In the genomic region with DNA sequence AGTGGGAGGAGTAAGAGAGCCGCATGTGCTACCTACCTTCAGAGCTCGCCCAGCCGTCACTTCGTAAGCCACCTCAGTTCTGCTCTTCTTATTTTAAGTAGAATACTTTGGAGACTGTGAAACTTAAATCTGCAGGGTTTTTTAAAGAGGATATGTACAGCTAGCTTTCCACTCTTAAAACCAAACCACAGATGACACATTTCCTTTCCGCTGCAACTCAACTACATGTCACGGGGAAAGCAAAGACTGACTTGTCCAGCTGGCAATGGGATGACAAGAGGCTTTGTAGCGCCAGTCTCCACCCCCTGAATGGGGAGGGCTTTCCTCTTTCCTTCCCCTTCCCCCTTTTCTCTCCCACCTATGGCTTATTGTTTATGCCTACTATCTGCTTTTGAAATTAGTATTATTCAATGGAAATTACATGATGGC, we compare ENCODE assay signal across 8 mouse cellular contexts. TPM values are rescaled to one million over a fixed set of nuclear protein-coding genes. Genes with fewer than 3 reads are reported as not detected.
DNase-seq lines count a peak whose midpoint lies in the region; ATAC-seq and TF ChIP-seq lines count a peak whose summit lies in the region.

A gene (minus strand): TSS at position 257 of the 429 bp plus-strand sequence.
A gene (minus strand): TSS at position 277 of the 429 bp plus-strand sequence.

- H3K9ac ChIP-seq in heart, adult 2 months (ENCODE audit: low read depth, low read length): no peak within 1 kb of the TSS
- H3K9ac ChIP-seq in heart, embryonic 12.5 days: no peak within 1 kb of the TSS
- H3K9ac ChIP-seq in kidney, embryonic 14.5 days (ENCODE audit: low read depth, low read length): no peak within 1 kb of the TSS
- no peak within 1 kb of the TSS for H3K9ac ChIP-seq in midbrain, embryonic 15.5 days

- peak within 1 kb of the TSS; percentile 38 for H3K27ac ChIP-seq in heart, adult 2 months
- no peak within 1 kb of the TSS for H3K27ac ChIP-seq in heart, embryonic 12.5 days (ENCODE audit: poor library complexity, severe bottlenecking)
- peak within 1 kb of the TSS; percentile 81 for H3K27ac ChIP-seq in bone marrow, adult 2 months (ENCODE audit: control insufficient read depth, insufficient read depth, low read depth, low read length, poor library complexity)
- peak within 1 kb of the TSS; percentile 82 for H3K27ac ChIP-seq in left cerebral cortex, adult 2 months
- H3K27ac ChIP-seq in kidney, embryonic 14.5 days (ENCODE audit: low read depth, low read length): no peak within 1 kb of the TSS
- H3K27ac ChIP-seq in midbrain, embryonic 15.5 days: no peak within 1 kb of the TSS

- peak; percentile 32 to 65 for DNase-seq in heart, adult 2 months
- DNase-seq in left cerebral cortex, adult 2 months (ENCODE audit: extremely low spot score in 1 of 2, low spot score in 2 of 2): no peak
- DNase-seq in right cerebral cortex, postnatal 14 days: no peak

- intact Hi-C loops in heart, adult 2 months (cut with DNase I): no loop called here
- intact Hi-C loops in left cerebral cortex, adult 2 months (cut with DNase I): no loop called here

- no peak within 1 kb of the TSS for H3K4me2 ChIP-seq in heart, embryonic 12.5 days
- H3K4me2 ChIP-seq in kidney, embryonic 14.5 days (replicated peaks; ENCODE audit: low read depth, low read length): no peak within 1 kb of the TSS
- no peak within 1 kb of the TSS for H3K4me2 ChIP-seq in midbrain, embryonic 15.5 days

- no peaks in the 10 kb centered on the region for H3K79me2 ChIP-seq in heart, adult 2 months (replicated peaks; ENCODE audit: control insufficient read depth, insufficient read depth, low read length)

- no peak for TF ChIP-seq CTCF in heart, adult 2 months (IDR thresholded peaks at IDR 0.05)
- no peak for TF ChIP-seq CTCF in bone marrow, adult 2 months (IDR thresholded peaks at IDR 0.05; ENCODE audit: control insufficient read depth, insufficient read depth, low read length)
- TF ChIP-seq CTCF in left cerebral cortex, adult 2 months (IDR thresholded peaks at IDR 0.05): no peak

- H3K4me3 ChIP-seq in heart, adult 2 months: no peak within 1 kb of the TSS; the same call in 1 of the 2 replicates
- H3K4me3 ChIP-seq in heart, embryonic 12.5 days: no peak within 1 kb of the TSS
- H3K4me3 ChIP-seq in bone marrow, adult 2 months (replicated peaks; ENCODE audit: control insufficient read depth, low read depth, low read length): peak within 1 kb of the TSS; percentile 69
- peak within 1 kb of the TSS; percentile 18; the same call in 1 of the 2 replicates for H3K4me3 ChIP-seq in left cerebral cortex, adult 2 months
- no peak within 1 kb of the TSS for H3K4me3 ChIP-seq in kidney, embryonic 14.5 days (ENCODE audit: low read length)
- H3K4me3 ChIP-seq in midbrain, embryonic 15.5 days: no peak within 1 kb of the TSS

- WGBS in heart, adult 2 months: 72% methylated on average over 7 of the region's 7 CpGs
- WGBS in heart, embryonic 12.5 days: 85% methylated on average over 7 of the region's 7 CpGs
- WGBS in bone marrow, adult 2 months: 5% methylated on average over 7 of the region's 7 CpGs
- 88% methylated on average over 7 of the region's 7 CpGs for WGBS in kidney, embryonic 14.5 days
- WGBS in midbrain, embryonic 15.5 days: 85% methylated on average over 7 of the region's 7 CpGs

- ATAC-seq in heart, embryonic 12.5 days (ENCODE audit: insufficient number of reproducible peaks, low FRiP score): no peak
- ATAC-seq in monocyte, adult 5-6 weeks (replicated peaks; ENCODE audit: insufficient number of reproducible peaks, low FRiP score, low TSS enrichment, poor library complexity, severe bottlenecking): peak; percentile 67
- ATAC-seq in kidney, embryonic 14.5 days (ENCODE audit: low FRiP score, low TSS enrichment): no peak
- ATAC-seq in midbrain, embryonic 15.5 days (replicated peaks): no peak

- H3K27me3 ChIP-seq in heart, adult 2 months (ENCODE audit: control insufficient read depth, insufficient read depth, low read length): no peaks in the 10 kb centered on the region
- no peaks in the 10 kb centered on the region for H3K27me3 ChIP-seq in heart, embryonic 12.5 days (replicated peaks)
- no peaks in the 10 kb centered on the region for H3K27me3 ChIP-seq in kidney, embryonic 14.5 days (ENCODE audit: control insufficient read depth, insufficient read depth, low read length)
- H3K27me3 ChIP-seq in midbrain, embryonic 15.5 days (replicated peaks): no peaks in the 10 kb centered on the region

- no peaks in the 10 kb centered on the region for H3K36me3 ChIP-seq in heart, adult 2 months (ENCODE audit: control insufficient read depth, insufficient read depth, low read length)
- H3K36me3 ChIP-seq in heart, embryonic 12.5 days: 0 out of 2 replicates have a peak, but pooled peaks cover 6% of the 10 kb centered on the region
- H3K36me3 ChIP-seq in kidney, embryonic 14.5 days (ENCODE audit: control insufficient read depth, insufficient read depth, low read length): peaks cover 3% of the 10 kb centered on the region; the same call in 1 of the 2 replicates
- no peaks in the 10 kb centered on the region for H3K36me3 ChIP-seq in midbrain, embryonic 15.5 days (replicated peaks)

- H3K4me1 ChIP-seq in heart, adult 2 months (ENCODE audit: control insufficient read depth, insufficient read depth, low read length): peaks cover 7% of the 10 kb centered on the region
- H3K4me1 ChIP-seq in heart, embryonic 12.5 days (replicated peaks): peaks cover 25% of the 10 kb centered on the region
- H3K4me1 ChIP-seq in bone marrow, adult 2 months (ENCODE audit: control insufficient read depth, insufficient read depth, low read length): peaks cover 12% of the 10 kb centered on the region
- no peaks in the 10 kb centered on the region for H3K4me1 ChIP-seq in kidney, embryonic 14.5 days (ENCODE audit: control insufficient read depth, insufficient read depth, low read length)
- H3K4me1 ChIP-seq in midbrain, embryonic 15.5 days: no peaks in the 10 kb centered on the region

- no peaks in the 10 kb centered on the region for H3K9me3 ChIP-seq in heart, embryonic 12.5 days (replicated peaks)
- H3K9me3 ChIP-seq in kidney, embryonic 14.5 days (ENCODE audit: control insufficient read depth, low read length): no peaks in the 10 kb centered on the region
- no peaks in the 10 kb centered on the region for H3K9me3 ChIP-seq in midbrain, embryonic 15.5 days

- TF ChIP-seq EP300 in heart, adult 2 months (IDR thresholded peaks at IDR 0.05; ENCODE audit: insufficient read depth, low read depth, low read length): no peak

- peak; percentile 39 for TF ChIP-seq POLR2A in heart, adult 2 months (IDR thresholded peaks at IDR 0.05; ENCODE audit: insufficient read depth, low read depth, low read length)
- TF ChIP-seq POLR2A in bone marrow, adult 2 months (IDR thresholded peaks at IDR 0.05; ENCODE audit: borderline replicate concordance, control insufficient read depth, low read depth, low read length): no peak

RNA-seq across cellular contexts. Expression of the first gene that starts in this region (rescaled TPM):
- total RNA-seq in heart, adult 2 months (2021): under 1 TPM; 0.14 to 0.16 TPM
- 0.29 and 0.35 TPM in 2 replicates for polyA plus RNA-seq in heart, adult 2 months (2012; rRNA removed)
- polyA plus RNA-seq in heart, embryonic 12.5 days (2016; fragmentation: Nextera tagmentation; extraction: Ambion mirVana): 0.55 and 0.64 TPM in 2 replicates
- polyA plus RNA-seq in bone marrow, adult 2 months (2011; ENCODE audit: insufficient read depth, insufficient read length, low replicate concordance, missing spikeins): 3.6 and 12.0 TPM in 2 replicates
- not detected for total RNA-seq in left cerebral cortex, adult 2 months (2021)
- 5.3 to 20.4 TPM (median 14.3 TPM) in 3 replicates for total RNA-seq in monocyte, adult 5-6 weeks (2017)
- 1.2 and 1.7 TPM in 2 replicates for polyA plus RNA-seq in kidney, embryonic 14.5 days (2014; fragmentation: Nextera tagmentation; extraction: Ambion mirVana)
- 0.43 and 0.74 TPM in 2 replicates for polyA plus RNA-seq in midbrain, embryonic 15.5 days (2015; fragmentation: Nextera tagmentation; extraction: Ambion mirVana)

RNA-seq across cellular contexts. Expression of the second gene that starts in this region (rescaled TPM):
- 1 to 10 TPM; 1.9 to 2.0 TPM for total RNA-seq in heart, adult 2 months (2021)
- polyA plus RNA-seq in heart, adult 2 months (2012; rRNA removed): 3.8 and 4.2 TPM in 2 replicates
- 1.1 and 1.7 TPM in 2 replicates for polyA plus RNA-seq in heart, embryonic 12.5 days (2016; fragmentation: Nextera tagmentation; extraction: Ambion mirVana)
- polyA plus RNA-seq in bone marrow, adult 2 months (2011; ENCODE audit: insufficient read depth, insufficient read length, low replicate concordance, missing spikeins): 5.4 and 13.1 TPM in 2 replicates
- 10 to 100 TPM; 11.6 TPM for total RNA-seq in left cerebral cortex, adult 2 months (2021)
- 136 to 257 TPM (median 204 TPM) in 3 replicates for total RNA-seq in monocyte, adult 5-6 weeks (2017)
- 2.9 and 3.2 TPM in 2 replicates for polyA plus RNA-seq in kidney, embryonic 14.5 days (2014; fragmentation: Nextera tagmentation; extraction: Ambion mirVana)
- 2.9 and 3.3 TPM in 2 replicates for polyA plus RNA-seq in midbrain, embryonic 15.5 days (2015; fragmentation: Nextera tagmentation; extraction: Ambion mirVana)

Comparison
In these comparisons a context has a peak if more than half of its experiments do, and no peak if none do; other contexts are left out.
1. RNA of the second gene that starts in this region (total RNA-seq): 136 to 257 TPM in monocyte, adult 5-6 weeks; 11.6 TPM in left cerebral cortex, adult 2 months and 1.9 to 2.0 TPM in heart, adult 2 months; every median in the first group is over 10 times any median in the second.
2. H3K27ac ChIP-seq: peak in heart, adult 2 months (single experiment), bone marrow, adult 2 months (single experiment) and left cerebral cortex, adult 2 months (single experiment); none in heart, embryonic 12.5 days (single experiment), kidney, embryonic 14.5 days (single experiment) and midbrain, embryonic 15.5 days (single experiment).
3. DNase-seq: peak in heart, adult 2 months (2 of 2); none in left cerebral cortex, adult 2 months (0 of 2) and right cerebral cortex, postnatal 14 days (single experiment).
4. H3K4me3 ChIP-seq: peak in bone marrow, adult 2 months (single experiment) and left cerebral cortex, adult 2 months (single experiment); none in heart, adult 2 months (single experiment), heart, embryonic 12.5 days (single experiment), kidney, embryonic 14.5 days (single experiment) and midbrain, embryonic 15.5 days (single experiment).